Mouse (Mus musculus): ENCODE results near the gene Pla2g6.

Gene Pla2g6

GRCm38 (mm10) chr15:79328058-79328938, at the start of gene Pla2g6:
Gene Pla2g6 (minus strand): TSS chr15:79328390.
- peak; percentile 99 for DNase-seq (ENCODE audit: low spot score)

- DNase-seq (ENCODE audit: low spot score), result no peak
Observed at GRCm38 (mm10) chr15:79377681-79378080, 49.5 kb upstream of the Pla2g6 start.

GRCm38 (mm10) chr15:79374760-79375159, 46.6 kb upstream of the Pla2g6 start:
- no peak for DNase-seq (ENCODE audit: low spot score)

GRCm38 (mm10) chr15:79370281-79370843, 42.2 kb upstream of the Pla2g6 start:
- DNase-seq (ENCODE audit: low spot score), result no peak

- DNase-seq (ENCODE audit: low spot score), result no peak
Observed at GRCm38 (mm10) chr15:79369452-79370280, 41.5 kb upstream of the Pla2g6 start.

- DNase-seq (ENCODE audit: low spot score), result no peak
Observed at GRCm38 (mm10) chr15:79368861-79369440, 40.8 kb upstream of the Pla2g6 start.

- no peak for DNase-seq (ENCODE audit: low spot score)
Observed at GRCm38 (mm10) chr15:79368313-79368811, 40.2 kb upstream of the Pla2g6 start.

GRCm38 (mm10) chr15:79366402-79366801, 38.2 kb upstream of the Pla2g6 start:
- no peak for DNase-seq (ENCODE audit: low spot score)

GRCm38 (mm10) chr15:79365068-79365467, 36.9 kb upstream of the Pla2g6 start:
- no peak for DNase-seq (ENCODE audit: low spot score)

GRCm38 (mm10) chr15:79364120-79364519, 35.9 kb upstream of the Pla2g6 start:
- DNase-seq (ENCODE audit: low spot score), result no peak

GRCm38 (mm10) chr15:79361023-79361422, 32.8 kb upstream of the Pla2g6 start:
- no peak for DNase-seq (ENCODE audit: low spot score)

- DNase-seq (ENCODE audit: low spot score), result no peak
Observed at GRCm38 (mm10) chr15:79360371-79360770, 32.2 kb upstream of the Pla2g6 start.

- DNase-seq (ENCODE audit: low spot score), result no peak
Observed at GRCm38 (mm10) chr15:79359954-79360353, 31.8 kb upstream of the Pla2g6 start.

GRCm38 (mm10) chr15:79357974-79358690, 29.9 kb upstream of the Pla2g6 start:
- DNase-seq (ENCODE audit: low spot score), result peak; percentile 47

- peak; percentile 78 for DNase-seq (ENCODE audit: low spot score)
Observed at GRCm38 (mm10) chr15:79357036-79357911, 29.1 kb upstream of the Pla2g6 start.

GRCm38 (mm10) chr15:79356481-79356880, 28.3 kb upstream of the Pla2g6 start:
- DNase-seq (ENCODE audit: low spot score), result no peak

GRCm38 (mm10) chr15:79354619-79355018, 26.4 kb upstream of the Pla2g6 start:
- no peak for DNase-seq (ENCODE audit: low spot score)

- no peak for DNase-seq (ENCODE audit: low spot score)
Observed at GRCm38 (mm10) chr15:79353690-79354305, 25.6 kb upstream of the Pla2g6 start.

- no peak for DNase-seq (ENCODE audit: low spot score)
Observed at GRCm38 (mm10) chr15:79352479-79352878, 24.3 kb upstream of the Pla2g6 start.

- no peak for DNase-seq (ENCODE audit: low spot score)
Observed at GRCm38 (mm10) chr15:79351331-79351767, 23.2 kb upstream of the Pla2g6 start.
